Mouse (Mus musculus) left cerebral cortex, postnatal 25 days (tissue): ENCODE results near the gene Plekha5. TPM values are rescaled to one million over a fixed set of nuclear protein-coding genes. Genes with fewer than 3 reads are reported as not detected.

ENCODE experiments used
- DNase-seq, 2 experiments: peaks; one replicate each; pipeline ENCODE4 v3.0.0; 2022; ENCODE audit warnings: low spot score in 2 of 2, mixed read lengths in 1 of 2
- intact Hi-C: fragments of 180-260 bp; cut with DNase I; formaldehyde crosslinking; loops from one replicate; pipeline ENCODE4 v1.15.1; 2025
- total RNA-seq, 2 experiments: library from RNA; stranded (reverse); gene quantifications; 2 replicates each; pipeline ENCODE4 v1.2.3; 2021

The Plekha5 gene
- total RNA-seq = 100 to 1,000 TPM in 1 of 2 experiments, 10 to 100 TPM in 1; 89.1 to 113 TPM

GRCm38 (mm10) chr6:140423846-140424200, at the start of gene Plekha5:
TSS of gene Plekha5 (plus strand) at chr6:140424054.
- intact Hi-C loops = no loop called here
- DNase-seq = peak; percentile 37 to 39

- no peak for DNase-seq
- intact Hi-C loops = no loop called here
Measured at GRCm38 (mm10) chr6:140375671-140376070, 48.2 kb upstream of the Plekha5 start.

- intact Hi-C loops = no loop called here
- no peak for DNase-seq
Measured at GRCm38 (mm10) chr6:140380588-140380987, 43.3 kb upstream of the Plekha5 start.

GRCm38 (mm10) chr6:140381162-140381561, 42.7 kb upstream of the Plekha5 start:
- intact Hi-C loops = no loop called here
- no peak for DNase-seq

GRCm38 (mm10) chr6:140383580-140384400, 40.1 kb upstream of the Plekha5 start:
- DNase-seq = no peak
- intact Hi-C loops = no loop called here

- intact Hi-C loops = no loop called here
- no peak for DNase-seq
Measured at GRCm38 (mm10) chr6:140396687-140397086, 27.2 kb upstream of the Plekha5 start.

- intact Hi-C loops = no loop called here
- DNase-seq = no peak
Measured at GRCm38 (mm10) chr6:140402766-140403310, 21.0 kb upstream of the Plekha5 start.

- intact Hi-C loops = no loop called here
Measured at GRCm38 (mm10) chr6:140411996-140412395, 11.9 kb upstream of the Plekha5 start.

GRCm38 (mm10) chr6:140423041-140423845, 611 bp upstream of the Plekha5 start:
- intact Hi-C loops = no loop called here

More at GRCm38 (mm10) chr6:140411996-140412395, 11.9 kb upstream of the Plekha5 start:
- no peak for DNase-seq

GRCm38 (mm10) chr6:140424201-140424990, 542 bp downstream of the Plekha5 start:
- intact Hi-C loops = no loop called here
- peak; percentile 56 to 58 for DNase-seq

More at GRCm38 (mm10) chr6:140423041-140423845, 611 bp upstream of the Plekha5 start:
- DNase-seq = no peak

- DNase-seq = peak in 1 of 2 experiments; percentile 58
- intact Hi-C loops = loop anchor here (5.0 kb wide), 1 partner anchor 273 kb away; no protein-coding TSS in a partner anchor
Measured at GRCm38 (mm10) chr6:140424991-140425361, 1.1 kb downstream of the Plekha5 start.

GRCm38 (mm10) chr6:140429236-140429635, 5.4 kb downstream of the Plekha5 start:
- DNase-seq = no peak
- intact Hi-C loops = loop anchor here (5.0 kb wide), 1 partner anchor 277 kb away; no protein-coding TSS in a partner anchor

GRCm38 (mm10) chr6:140432363-140432762, 8.5 kb downstream of the Plekha5 start:
- intact Hi-C loops = no loop called here
- DNase-seq = no peak

- DNase-seq = peak in 1 of 2 experiments; percentile 45
- intact Hi-C loops = loop anchor here (5.0 to 10.0 kb wide), 2 partner anchors 571 to 849 kb away; no protein-coding TSS in a partner anchor
Measured at GRCm38 (mm10) chr6:140443374-140443773, 19.5 kb downstream of the Plekha5 start.

- intact Hi-C loops = loop anchor here (5.0 to 10.0 kb wide), 2 partner anchors 572 to 849 kb away; no protein-coding TSS in a partner anchor
- DNase-seq = no peak
Measured at GRCm38 (mm10) chr6:140444147-140444546, 20.3 kb downstream of the Plekha5 start.

GRCm38 (mm10) chr6:140444855-140445465, 21.1 kb downstream of the Plekha5 start:
- intact Hi-C loops = loop anchor here (5.0 to 10.0 kb wide), 2 partner anchors 573 to 850 kb away; no protein-coding TSS in a partner anchor

GRCm38 (mm10) chr6:140448010-140448739, 24.3 kb downstream of the Plekha5 start:
- intact Hi-C loops = loop anchor here (10.0 kb wide), 1 partner anchor 853 kb away; no protein-coding TSS in a partner anchor
- DNase-seq = peak in 1 of 2 experiments; percentile 50

More at GRCm38 (mm10) chr6:140444855-140445465, 21.1 kb downstream of the Plekha5 start:
- DNase-seq = no peak

- intact Hi-C loops = no loop called here
- no peak for DNase-seq
Measured at GRCm38 (mm10) chr6:140450693-140451092, 26.8 kb downstream of the Plekha5 start.
